Comparison of ENCODE assay signal across 31 mouse cellular contexts in the genomic region with DNA sequence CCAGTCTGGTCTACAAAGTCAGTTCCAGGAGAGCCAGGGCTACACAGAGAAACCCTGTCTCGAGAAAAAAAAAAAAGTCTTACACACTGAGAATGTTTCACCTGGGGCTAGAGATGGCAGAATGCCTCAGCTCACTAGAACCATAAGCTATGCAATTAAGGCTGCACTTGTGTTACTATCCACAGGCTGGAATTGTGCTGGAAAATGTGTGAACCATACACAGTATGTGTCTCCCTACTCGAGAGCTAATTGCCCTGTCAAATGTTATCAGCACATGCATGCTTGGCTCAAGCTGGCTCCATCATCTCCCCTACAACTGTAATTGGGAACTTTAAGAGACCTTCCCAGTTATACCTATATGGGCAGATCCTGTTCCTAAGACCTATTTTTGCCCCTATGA. TPM values are rescaled to one million over a fixed set of nuclear protein-coding genes. Genes with fewer than 3 reads are reported as not detected.
"Had no signal": no experiment of that assay in that cellular context is flagged by ENCODE, and none has a peak within 500 bp of the region (broad histone marks: within the 10 kb centered on the region; RNA-seq: fewer than 3 reads in every experiment).

No protein-coding gene starts in this region.

- H3K9me3 ChIP-seq: limb, embryonic 10.5 days; limb, embryonic 13.5 days; liver, embryonic 12.5 days; liver, embryonic 15.5 days; lung, embryonic 15.5 days; megakaryocyte, embryonic 14.5 days; midbrain, embryonic 10.5 days; neural tube, embryonic 12.5 days; neural tube, embryonic 15.5 days had no signal

- H3K27ac ChIP-seq: kidney, postnatal 0 days; layer of hippocampus, adult 2 months; limb, embryonic 10.5 days; limb, embryonic 13.5 days; liver, embryonic 12.5 days; liver, embryonic 15.5 days; lung, embryonic 15.5 days; midbrain, embryonic 10.5 days; neural tube, embryonic 12.5 days; neural tube, embryonic 15.5 days; stomach, postnatal 0 days had no signal

- ATAC-seq: liver, embryonic 12.5 days had no signal

- H3K9ac ChIP-seq: limb, embryonic 13.5 days; liver, embryonic 12.5 days; liver, embryonic 15.5 days; lung, embryonic 15.5 days; neural tube, embryonic 12.5 days; neural tube, embryonic 15.5 days had no signal

- DNase-seq: kidney, postnatal 25 days; layer of hippocampus, adult 9-11 months; liver; lung, adult 18-20 months; lung, postnatal 10 days; lung, postnatal 36 days; midbrain, embryonic 14.5 days; right cerebral cortex, adult 18-20 months; right cerebral cortex, postnatal 14 days; right cerebral cortex, postnatal 4 days; thymus, adult 18-20 months; thymus, postnatal 36 days had no signal

- H3K36me3 ChIP-seq: limb, embryonic 10.5 days; limb, embryonic 13.5 days; liver, embryonic 12.5 days; liver, embryonic 15.5 days; lung, embryonic 15.5 days; neural tube, embryonic 12.5 days; neural tube, embryonic 15.5 days had no signal

- H3K4me2 ChIP-seq: limb, embryonic 13.5 days; liver, embryonic 12.5 days; liver, embryonic 15.5 days; neural tube, embryonic 12.5 days; neural tube, embryonic 15.5 days had no signal

- H3K4me3 ChIP-seq: layer of hippocampus, adult 2 months; limb, embryonic 10.5 days; limb, embryonic 13.5 days; liver, embryonic 12.5 days; liver, embryonic 15.5 days; lung, embryonic 15.5 days; megakaryocyte, embryonic 14.5 days; midbrain, embryonic 10.5 days; neural tube, embryonic 12.5 days; neural tube, embryonic 15.5 days had no signal

RNA-seq across cellular contexts. Expression of gene Actl10, which starts 0.6 kb away (rescaled TPM):
- total RNA-seq: layer of hippocampus, adult 2 months; layer of hippocampus, postnatal 25 days; left cerebral cortex, adult 18-20 months; left cerebral cortex, postnatal 25 days had no signal
- polyA plus RNA-seq: kidney, embryonic 14.5 days; kidney, postnatal 0 days; large intestine, adult 2 months; stomach, embryonic 14.5 days; stomach, postnatal 0 days; urinary bladder, adult 2 months had no signal

RNA-seq across cellular contexts. Expression of gene 1700003F12Rik, which starts 4.1 kb away (rescaled TPM):
- polyA plus RNA-seq: large intestine, adult 2 months had no signal
